Mouse (Mus musculus): ENCODE results near the gene Smc4. TPM values are rescaled to one million over a fixed set of nuclear protein-coding genes. Genes with fewer than 3 reads are reported as not detected.
"Not testable (repeated sequence)": the region's sequence is repeated elsewhere in the genome, so short reads cannot be mapped to it uniquely, and the experiment has no call there.

Smc4 gene
- polyA plus RNA-seq, 1 experiment from 2014 or later, result 226 TPM

DNA sequence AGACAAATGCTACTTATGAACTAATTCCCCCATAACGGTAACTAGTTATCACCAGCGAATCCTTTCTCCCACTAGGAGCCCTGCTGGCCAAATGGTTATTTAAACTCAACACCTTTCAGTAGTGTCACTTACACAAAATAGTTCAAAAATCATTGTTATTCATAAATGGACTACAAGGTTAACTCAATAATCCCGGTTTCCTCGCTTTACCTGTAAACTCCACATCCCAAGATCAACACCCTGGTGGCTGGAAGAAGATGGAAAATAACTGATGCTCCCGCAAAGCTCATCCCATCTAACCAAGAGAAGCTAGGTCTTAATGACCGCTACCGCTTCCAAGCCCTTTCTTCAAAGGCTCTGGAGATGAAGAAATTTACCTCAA, 492 bp upstream of the Smc4 start:
- peak overlapping the region; percentile 67 for H3K9ac ChIP-seq (replicated peaks; ENCODE audit: low read length)
- H3K27me3 ChIP-seq (ENCODE audit: control insufficient read depth, insufficient read depth, low read length), result no peaks in the 10 kb centered on the region
- H3K9me3 ChIP-seq (replicated peaks; ENCODE audit: control insufficient read depth, low read length), result no peaks in the 10 kb centered on the region
- 1% methylated on average over 7 of the region's 7 CpGs for WGBS
- ATAC-seq (replicated peaks; ENCODE audit: insufficient number of reproducible peaks, low FRiP score, low TSS enrichment, low read depth) (0 out of 2 replicates have a peak, but pooled peaks have one; percentile 0), DNase-seq (ENCODE audit: low spot score) (peak; percentile 42)
- H3K27ac ChIP-seq (replicated peaks; ENCODE audit: low read depth, low read length), result peak overlapping the region; percentile 93; the same call in 1 of the 2 replicates
- H3K4me2 ChIP-seq (ENCODE audit: low read depth, low read length), result peak overlapping the region; percentile 49
- H3K4me1 ChIP-seq (ENCODE audit: control insufficient read depth, insufficient read depth, low read length), result no peaks in the 10 kb centered on the region
- H3K36me3 ChIP-seq (replicated peaks; ENCODE audit: control insufficient read depth, insufficient read depth, low read depth, low read length), result no peaks in the 10 kb centered on the region
- peak overlapping the region; percentile 97 for H3K4me3 ChIP-seq (ENCODE audit: low read depth, low read length)

DNA sequence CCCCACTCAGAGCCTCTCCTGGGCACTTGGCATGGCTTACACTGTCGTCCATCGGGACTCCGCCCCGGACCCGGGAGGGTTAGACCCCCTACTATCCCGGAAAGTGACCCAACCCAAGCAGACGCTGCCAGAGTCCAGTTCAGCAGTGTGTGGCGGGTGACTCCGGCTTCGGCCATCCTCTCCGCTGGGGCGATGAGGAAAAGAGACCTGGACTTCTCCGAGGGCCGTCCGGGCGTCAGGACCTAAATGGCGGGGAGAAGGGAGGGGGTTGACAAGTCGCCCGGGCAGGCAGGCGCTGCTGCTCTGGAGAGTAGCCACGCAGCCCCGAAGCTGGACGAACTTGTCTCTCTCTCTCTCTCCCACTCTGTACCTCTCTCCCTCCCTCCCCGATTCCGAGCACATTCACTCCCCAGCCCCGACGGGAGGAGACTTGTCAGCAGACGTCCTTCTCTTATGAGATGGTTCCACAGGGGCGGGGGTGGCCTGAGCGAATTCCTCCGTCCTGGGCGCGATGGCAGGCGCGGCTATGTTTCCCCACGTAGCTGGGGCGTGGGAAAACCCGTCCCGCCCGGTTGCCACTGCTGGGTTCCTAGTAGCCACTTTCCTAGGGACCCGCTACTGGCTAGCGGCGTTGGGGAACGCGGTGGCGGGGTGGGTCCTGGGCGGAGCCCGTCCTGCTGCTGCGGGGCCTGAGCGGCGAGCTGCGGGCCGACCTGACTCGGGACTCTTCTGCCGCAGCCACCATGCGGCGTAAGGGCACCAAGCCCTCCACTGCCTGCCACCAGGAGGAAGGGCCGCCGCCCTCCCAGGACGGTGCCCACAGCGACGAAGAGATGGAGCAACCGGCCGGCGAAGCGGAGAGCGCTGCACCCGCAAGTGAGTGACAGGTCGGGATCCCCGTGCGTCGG, 1.1 kb downstream of the Smc4 start:
- WGBS, result under 1% methylated on average over 67 of the region's 72 CpGs
- no peaks in the 10 kb centered on the region for H3K9me3 ChIP-seq (replicated peaks; ENCODE audit: control insufficient read depth, low read length)
- peak overlapping the region; percentile 84 for H3K4me2 ChIP-seq (ENCODE audit: low read depth, low read length)

DNA sequence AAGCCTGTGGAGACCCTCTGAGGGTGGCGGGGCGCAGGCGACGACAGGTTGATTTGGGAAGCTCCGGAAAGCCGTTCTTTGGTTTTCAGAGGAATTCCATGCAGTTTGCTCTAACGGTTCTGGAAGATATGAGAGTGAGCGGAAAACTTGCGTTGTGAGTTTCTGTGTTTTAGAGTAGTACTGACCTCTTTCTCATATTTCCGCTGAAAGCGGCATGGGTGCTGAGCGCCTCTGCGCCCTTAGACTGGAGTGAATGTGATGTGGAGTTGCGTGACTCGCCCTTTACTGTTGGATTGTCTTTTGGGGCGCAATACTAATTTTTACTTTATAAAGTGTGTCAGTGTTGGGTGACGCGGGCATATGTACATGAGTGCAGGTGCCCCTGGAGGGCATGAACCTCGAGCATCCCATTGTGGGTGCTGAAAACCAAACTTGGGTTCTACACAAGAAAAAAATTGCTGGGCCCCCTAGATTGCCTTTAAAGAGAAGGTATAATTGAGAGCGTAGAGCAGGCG, 1.8 kb downstream of the Smc4 start:
- 8% methylated on average over 21 of the region's 21 CpGs for WGBS
- Histone ChIP-seq H3K9ac (replicated peaks; ENCODE audit: low read length) (peak overlapping the region; percentile 96), H3K4me2 (ENCODE audit: low read depth, low read length) (peak overlapping the region; percentile 84), H3K36me3 (replicated peaks; ENCODE audit: control insufficient read depth, insufficient read depth, low read depth, low read length) (no peaks in the 10 kb centered on the region), H3K4me1 (ENCODE audit: control insufficient read depth, insufficient read depth, low read length) (no peaks in the 10 kb centered on the region), H3K9me3 (replicated peaks; ENCODE audit: control insufficient read depth, low read length) (no peaks in the 10 kb centered on the region), H3K27me3 (ENCODE audit: control insufficient read depth, insufficient read depth, low read length) (no peaks in the 10 kb centered on the region), H3K4me3 (ENCODE audit: low read depth, low read length) (peak overlapping the region; percentile 97), H3K27ac (replicated peaks; ENCODE audit: low read depth, low read length) (no peak overlapping the region)
- DNase-seq (ENCODE audit: low spot score) (no peak), ATAC-seq (replicated peaks; ENCODE audit: insufficient number of reproducible peaks, low FRiP score, low TSS enrichment, low read depth) (no peak)

More for the DNA sequence above, 1.1 kb downstream of the Smc4 start:
- no peaks in the 10 kb centered on the region for H3K27me3 ChIP-seq (ENCODE audit: control insufficient read depth, insufficient read depth, low read length)
- peak overlapping the region; percentile 96 for H3K9ac ChIP-seq (replicated peaks; ENCODE audit: low read length)
- peak overlapping the region; percentile 97 for H3K4me3 ChIP-seq (ENCODE audit: low read depth, low read length)
- peak overlapping the region; percentile 93 for H3K27ac ChIP-seq (replicated peaks; ENCODE audit: low read depth, low read length)
- no peaks in the 10 kb centered on the region for H3K4me1 ChIP-seq (ENCODE audit: control insufficient read depth, insufficient read depth, low read length)
- H3K36me3 ChIP-seq (replicated peaks; ENCODE audit: control insufficient read depth, insufficient read depth, low read depth, low read length), result no peaks in the 10 kb centered on the region
- ATAC-seq (replicated peaks; ENCODE audit: insufficient number of reproducible peaks, low FRiP score, low TSS enrichment, low read depth), result peak; percentile 80
- peak; percentile 48 for DNase-seq (ENCODE audit: low spot score)

DNA sequence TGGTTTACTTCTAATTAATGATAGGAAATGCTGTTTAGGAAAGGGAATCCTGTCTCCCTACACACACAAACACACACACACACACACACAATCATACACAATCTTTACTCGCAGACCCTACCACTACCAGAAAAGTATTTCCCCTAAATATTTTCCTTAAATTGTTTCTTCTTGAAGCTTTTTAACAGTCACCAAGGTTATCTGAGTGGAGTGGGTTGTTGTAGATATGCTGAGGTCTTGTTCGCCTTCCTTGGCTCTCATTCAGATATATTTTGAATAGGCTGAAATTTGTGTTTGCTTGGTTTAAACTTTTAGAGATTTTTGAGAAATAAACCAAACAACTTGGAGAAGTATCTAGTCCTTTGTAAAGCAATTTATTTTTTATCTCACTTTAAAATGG, 4.3 kb downstream of the Smc4 start:
- Histone ChIP-seq H3K27me3 (ENCODE audit: control insufficient read depth, insufficient read depth, low read length) (no peaks in the 10 kb centered on the region), H3K36me3 (replicated peaks; ENCODE audit: control insufficient read depth, insufficient read depth, low read depth, low read length) (no peaks in the 10 kb centered on the region), H3K4me1 (ENCODE audit: control insufficient read depth, insufficient read depth, low read length) (no peaks in the 10 kb centered on the region), H3K9me3 (replicated peaks; ENCODE audit: control insufficient read depth, low read length) (no peaks in the 10 kb centered on the region), H3K9ac (replicated peaks; ENCODE audit: low read length) (no peak overlapping the region), H3K27ac (replicated peaks; ENCODE audit: low read depth, low read length) (no peak overlapping the region), H3K4me2 (ENCODE audit: low read depth, low read length) (no peak overlapping the region), H3K4me3 (ENCODE audit: low read depth, low read length) (no peak overlapping the region)
- ATAC-seq (replicated peaks; ENCODE audit: insufficient number of reproducible peaks, low FRiP score, low TSS enrichment, low read depth) (no peak), DNase-seq (ENCODE audit: low spot score) (no peak)
- 91% methylated on average over 2 of the region's 2 CpGs for WGBS

DNA sequence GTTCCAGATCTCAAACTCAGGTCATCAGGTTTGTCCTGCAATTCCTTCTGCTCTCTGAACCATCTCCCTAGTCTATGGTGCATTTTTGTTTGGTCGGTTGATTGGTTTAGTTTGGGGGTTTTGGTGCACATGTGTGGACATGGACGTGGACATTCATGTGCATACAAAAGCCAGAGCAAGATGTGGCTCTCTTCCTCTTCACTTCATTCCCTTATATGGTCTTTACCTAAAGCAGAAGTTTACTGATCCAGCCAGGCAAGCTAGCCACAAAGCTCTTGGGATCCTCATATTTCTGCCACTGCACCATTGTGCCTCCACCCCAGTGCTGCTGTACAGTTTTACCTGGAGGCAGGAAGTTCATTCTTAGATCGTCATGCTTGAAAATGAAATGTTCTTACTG, 12.6 kb downstream of the Smc4 start:
- Histone ChIP-seq H3K27ac (replicated peaks; ENCODE audit: low read depth, low read length) (no peak overlapping the region), H3K9ac (replicated peaks; ENCODE audit: low read length) (no peak overlapping the region), H3K36me3 (replicated peaks; ENCODE audit: control insufficient read depth, insufficient read depth, low read depth, low read length) (peaks cover 12% of the 10 kb centered on the region), H3K4me3 (ENCODE audit: low read depth, low read length) (no peak overlapping the region), H3K4me2 (ENCODE audit: low read depth, low read length) (no peak overlapping the region), H3K9me3 (replicated peaks; ENCODE audit: control insufficient read depth, low read length) (no peaks in the 10 kb centered on the region), H3K4me1 (ENCODE audit: control insufficient read depth, insufficient read depth, low read length) (no peaks in the 10 kb centered on the region), H3K27me3 (ENCODE audit: control insufficient read depth, insufficient read depth, low read length) (no peaks in the 10 kb centered on the region)
- WGBS, result 89% methylated on average over 3 of the region's 3 CpGs
- DNase-seq (ENCODE audit: low spot score) (no peak), ATAC-seq (replicated peaks; ENCODE audit: insufficient number of reproducible peaks, low FRiP score, low TSS enrichment, low read depth) (no peak)

DNA sequence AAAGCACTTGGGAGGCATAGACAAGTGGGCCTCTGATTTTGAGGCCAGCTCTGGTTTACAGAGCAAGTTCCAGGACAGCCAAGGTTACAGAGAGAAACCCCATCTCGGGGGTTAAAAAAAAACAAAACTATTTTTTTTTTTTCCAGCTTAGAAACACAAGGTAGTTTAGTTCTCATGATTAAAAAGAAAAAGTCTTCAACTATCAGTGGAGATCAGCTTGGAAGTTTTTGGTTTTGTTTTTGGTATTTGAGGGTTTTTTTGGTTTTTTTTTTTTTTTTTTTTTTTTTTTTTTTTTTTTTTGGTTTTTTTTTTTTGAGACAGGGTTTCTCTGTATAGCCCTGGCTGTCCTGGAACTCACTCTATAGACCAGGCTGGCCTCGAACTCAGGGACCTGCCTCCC, 14.1 kb downstream of the Smc4 start:
- not testable (repeated sequence) for H3K27ac ChIP-seq (replicated peaks; ENCODE audit: low read depth, low read length); H3K4me1 ChIP-seq (ENCODE audit: control insufficient read depth, insufficient read depth, low read length); DNase-seq (ENCODE audit: low spot score); H3K4me2 ChIP-seq (ENCODE audit: low read depth, low read length); H3K9me3 ChIP-seq (replicated peaks; ENCODE audit: control insufficient read depth, low read length); H3K4me3 ChIP-seq (ENCODE audit: low read depth, low read length); H3K27me3 ChIP-seq (ENCODE audit: control insufficient read depth, insufficient read depth, low read length); H3K9ac ChIP-seq (replicated peaks; ENCODE audit: low read length); ATAC-seq (replicated peaks; ENCODE audit: insufficient number of reproducible peaks, low FRiP score, low TSS enrichment, low read depth)
- WGBS, result 98% methylated on average over 2 of the region's 2 CpGs
- H3K36me3 ChIP-seq (replicated peaks; ENCODE audit: control insufficient read depth, insufficient read depth, low read depth, low read length), result peaks cover 12% of the 10 kb centered on the region

DNA sequence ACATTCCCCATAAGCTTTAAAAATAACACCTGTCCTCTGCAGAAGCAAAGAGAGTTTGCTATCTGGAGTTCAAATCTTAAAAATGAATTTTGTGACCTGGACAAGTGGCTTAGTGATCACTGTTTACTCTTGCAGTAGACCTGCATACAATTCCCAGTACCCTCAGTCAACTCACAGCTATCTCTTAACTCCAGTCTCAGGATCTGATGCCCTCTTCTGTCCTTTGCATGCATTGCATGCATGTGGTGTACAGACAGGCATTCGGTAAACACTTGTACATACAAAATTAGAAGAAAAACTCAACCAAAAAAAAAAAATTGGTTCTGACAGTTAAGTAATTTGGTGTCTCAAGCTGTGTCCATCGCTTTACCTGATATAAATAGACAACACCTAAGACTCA, 15.7 kb downstream of the Smc4 start:
- no peaks in the 10 kb centered on the region for H3K27me3 ChIP-seq (ENCODE audit: control insufficient read depth, insufficient read depth, low read length)
- no peaks in the 10 kb centered on the region for H3K4me1 ChIP-seq (ENCODE audit: control insufficient read depth, insufficient read depth, low read length)
- peaks cover 16% of the 10 kb centered on the region for H3K36me3 ChIP-seq (replicated peaks; ENCODE audit: control insufficient read depth, insufficient read depth, low read depth, low read length)
- H3K27ac ChIP-seq (replicated peaks; ENCODE audit: low read depth, low read length), result no peak overlapping the region
- no peak overlapping the region for H3K9ac ChIP-seq (replicated peaks; ENCODE audit: low read length)
- no peak overlapping the region for H3K4me2 ChIP-seq (ENCODE audit: low read depth, low read length)
- H3K9me3 ChIP-seq (replicated peaks; ENCODE audit: control insufficient read depth, low read length), result no peaks in the 10 kb centered on the region
- ATAC-seq (replicated peaks; ENCODE audit: insufficient number of reproducible peaks, low FRiP score, low TSS enrichment, low read depth) (no peak), DNase-seq (ENCODE audit: low spot score) (peak; percentile 24)
- WGBS, result 92% methylated on average over 2 of the region's 2 CpGs
- H3K4me3 ChIP-seq (ENCODE audit: low read depth, low read length), result no peak overlapping the region

DNA sequence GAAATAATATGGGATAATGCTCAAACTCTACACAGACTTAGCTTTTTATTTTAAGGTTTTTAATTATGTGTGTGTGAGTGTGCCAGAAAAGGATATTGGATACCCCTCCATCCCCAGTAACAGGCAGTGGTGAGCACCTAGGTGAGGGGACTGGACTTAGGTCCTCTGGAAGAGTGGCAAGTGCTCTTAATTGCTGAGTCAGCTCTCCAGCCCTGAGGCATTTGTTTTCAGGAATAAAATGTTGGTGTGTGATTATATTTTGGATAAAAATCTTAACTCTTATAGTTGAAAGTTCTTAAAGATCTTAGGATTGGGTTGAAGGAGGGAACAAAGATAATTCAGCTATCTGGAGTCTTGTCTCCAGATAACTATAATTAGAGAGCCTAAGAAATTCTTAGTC, 16.2 kb downstream of the Smc4 start:
- Histone ChIP-seq H3K4me2 (ENCODE audit: low read depth, low read length) (no peak overlapping the region), H3K9me3 (replicated peaks; ENCODE audit: control insufficient read depth, low read length) (no peaks in the 10 kb centered on the region), H3K4me3 (ENCODE audit: low read depth, low read length) (no peak overlapping the region), H3K36me3 (replicated peaks; ENCODE audit: control insufficient read depth, insufficient read depth, low read depth, low read length) (peaks cover 18% of the 10 kb centered on the region), H3K27me3 (ENCODE audit: control insufficient read depth, insufficient read depth, low read length) (no peaks in the 10 kb centered on the region), H3K27ac (replicated peaks; ENCODE audit: low read depth, low read length) (no peak overlapping the region), H3K9ac (replicated peaks; ENCODE audit: low read length) (no peak overlapping the region), H3K4me1 (ENCODE audit: control insufficient read depth, insufficient read depth, low read length) (no peaks in the 10 kb centered on the region)
- ATAC-seq (replicated peaks; ENCODE audit: insufficient number of reproducible peaks, low FRiP score, low TSS enrichment, low read depth) (no peak), DNase-seq (ENCODE audit: low spot score) (no peak)
